Mouse (Mus musculus) macrophage (primary cell): Measurements from ENCODE around the gene Dnajc7. TPM values are rescaled to one million over a fixed set of nuclear protein-coding genes. Genes with fewer than 3 reads are reported as not detected.

Experiments
- H3K27ac ChIP-seq: fragments of 350-480 bp; formaldehyde crosslinking; 2 replicates; pipeline ENCODE4 v1.9.0; 2021
- H3K36me3 ChIP-seq: fragments of 350-480 bp; formaldehyde crosslinking; 2 replicates; pipeline ENCODE4 v1.9.0; 2021; ENCODE audit errors: inconsistent target
- H3K4me3 ChIP-seq: fragments of 350-480 bp; formaldehyde crosslinking; 2 replicates; pipeline ENCODE4 v1.9.0; 2021; ENCODE audit errors: inconsistent target
- H3K79me2 ChIP-seq: fragments of 350-480 bp; formaldehyde crosslinking; 2 replicates; pipeline ENCODE4 v1.9.0; 2021; ENCODE audit errors: inconsistent target
- WGBS: methylation state at CpG from one replicate; pipeline ENCODE4 v1.1.7; 2026; ENCODE audit warnings: inconsistent platforms; ENCODE audit not compliant: missing documents; 5-methylcytosine and 5-hydroxymethylcytosine counted together
- polyA plus RNA-seq: library from polyadenylated mRNA; stranded (reverse); fragments of 250-400 nt; gene quantifications from 3 replicates; pipeline ENCODE4 v1.2.4, GENCODE M21; 2018; ENCODE audit warnings: inconsistent platforms

Dnajc7 gene
- polyA plus RNA-seq, 1 experiment from 2014 or later, result 172 TPM

GRCm38 (mm10) chr11:100580275-100580674, 39.7 kb downstream of the Dnajc7 start:
- H3K36me3 ChIP-seq, result peaks cover 47% of the 10 kb centered on the region
- H3K27ac ChIP-seq, result no peak overlapping the region
- 96% methylated on average over 12 of the region's 13 CpGs for WGBS
- peaks cover 50% of the 10 kb centered on the region; the same call in 1 of the 2 replicates for H3K79me2 ChIP-seq
- no peak overlapping the region for H3K4me3 ChIP-seq

- H3K36me3 ChIP-seq, result peaks cover 38% of the 10 kb centered on the region
- 92% methylated on average over 9 of the region's 9 CpGs for WGBS
Observed at GRCm38 (mm10) chr11:100579116-100579799, 40.7 kb downstream of the Dnajc7 start.

GRCm38 (mm10) chr11:100577852-100578599, 41.9 kb downstream of the Dnajc7 start:
- Histone ChIP-seq H3K27ac (no peak overlapping the region), H3K36me3 (peaks cover 28% of the 10 kb centered on the region)
- 79% methylated on average over 8 of the region's 8 CpGs for WGBS

More at GRCm38 (mm10) chr11:100579116-100579799, 40.7 kb downstream of the Dnajc7 start:
- no peak overlapping the region for H3K4me3 ChIP-seq
- no peak overlapping the region for H3K27ac ChIP-seq
- H3K79me2 ChIP-seq, result peaks cover 53% of the 10 kb centered on the region; the same call in 1 of the 2 replicates

GRCm38 (mm10) chr11:100576256-100576655, 43.7 kb downstream of the Dnajc7 start:
- Histone ChIP-seq H3K79me2 (peaks cover 47% of the 10 kb centered on the region; the same call in 1 of the 2 replicates), H3K4me3 (no peak overlapping the region), H3K36me3 (peaks cover 19% of the 10 kb centered on the region), H3K27ac (no peak overlapping the region)
- WGBS, result 91% methylated on average over 21 of the region's 21 CpGs

More at GRCm38 (mm10) chr11:100577852-100578599, 41.9 kb downstream of the Dnajc7 start:
- peaks cover 53% of the 10 kb centered on the region; the same call in 1 of the 2 replicates for H3K79me2 ChIP-seq
- H3K4me3 ChIP-seq, result no peak overlapping the region

GRCm38 (mm10) chr11:100575484-100575855, 44.5 kb downstream of the Dnajc7 start:
- Histone ChIP-seq H3K4me3 (peak overlapping the region; percentile 73), H3K36me3 (peaks cover 13% of the 10 kb centered on the region), H3K79me2 (peaks cover 42% of the 10 kb centered on the region; the same call in 1 of the 2 replicates), H3K27ac (peak overlapping the region; percentile 84)
- WGBS, result 63% methylated on average over 2 of the region's 2 CpGs

GRCm38 (mm10) chr11:100574708-100575483, 45.1 kb downstream of the Dnajc7 start, which contains the start of gene Cnp:
Gene Cnp (plus strand): TSS chr11:100574904.
- H3K36me3 ChIP-seq, result peaks cover 11% of the 10 kb centered on the region
- peak within 1 kb of the TSS; percentile 73 for H3K4me3 ChIP-seq
- H3K27ac ChIP-seq, result peak within 1 kb of the TSS; percentile 84
- WGBS, result under 1% methylated on average over 47 of the region's 47 CpGs
- peaks cover 42% of the 10 kb centered on the region; the same call in 1 of the 2 replicates for H3K79me2 ChIP-seq

GRCm38 (mm10) chr11:100574188-100574587, 45.8 kb downstream of the Dnajc7 start:
- peak overlapping the region; percentile 35 for H3K27ac ChIP-seq
- WGBS, result 54% methylated on average over 3 of the region's 3 CpGs

GRCm38 (mm10) chr11:100571202-100571567, 48.8 kb downstream of the Dnajc7 start:
- no peaks in the 10 kb centered on the region for H3K36me3 ChIP-seq
- H3K79me2 ChIP-seq, result peaks cover 12% of the 10 kb centered on the region; the same call in 1 of the 2 replicates
- H3K27ac ChIP-seq, result peak overlapping the region; percentile 70
- peak overlapping the region; percentile 21 for H3K4me3 ChIP-seq
- 7% methylated on average over 16 of the region's 16 CpGs for WGBS

More at GRCm38 (mm10) chr11:100574188-100574587, 45.8 kb downstream of the Dnajc7 start:
- Histone ChIP-seq H3K79me2 (peaks cover 41% of the 10 kb centered on the region; the same call in 1 of the 2 replicates), H3K4me3 (no peak overlapping the region; the same call in 1 of the 2 replicates), H3K36me3 (peaks cover 5% of the 10 kb centered on the region)

GRCm38 (mm10) chr11:100570430-100571201, 49.4 kb downstream of the Dnajc7 start:
- H3K27ac ChIP-seq, result peak overlapping the region; percentile 70
- H3K36me3 ChIP-seq, result no peaks in the 10 kb centered on the region
- peaks cover 6% of the 10 kb centered on the region; the same call in 1 of the 2 replicates for H3K79me2 ChIP-seq
- WGBS, result 8% methylated on average over 6 of the region's 8 CpGs
- H3K4me3 ChIP-seq, result peak overlapping the region; percentile 21; the same call in 1 of the 2 replicates

- Histone ChIP-seq H3K27ac (no peak overlapping the region), H3K36me3 (no peaks in the 10 kb centered on the region), H3K79me2 (no peaks in the 10 kb centered on the region), H3K4me3 (no peak overlapping the region)
- WGBS, result 65% methylated on average over 9 of the region's 9 CpGs
Observed at GRCm38 (mm10) chr11:100569789-100570188, 50.2 kb downstream of the Dnajc7 start.

GRCm38 (mm10) chr11:100568692-100569091, 51.3 kb downstream of the Dnajc7 start:
- Histone ChIP-seq H3K4me3 (no peak overlapping the region), H3K79me2 (no peaks in the 10 kb centered on the region), H3K27ac (no peak overlapping the region), H3K36me3 (no peaks in the 10 kb centered on the region)
- 94% methylated on average over 8 of the region's 8 CpGs for WGBS

- Histone ChIP-seq H3K36me3 (no peaks in the 10 kb centered on the region), H3K4me3 (no peak overlapping the region), H3K79me2 (no peaks in the 10 kb centered on the region), H3K27ac (no peak overlapping the region)
- 37% methylated on average over 9 of the region's 9 CpGs for WGBS
Observed at GRCm38 (mm10) chr11:100567815-100568245, 52.1 kb downstream of the Dnajc7 start.

GRCm38 (mm10) chr11:100567229-100567628, 52.7 kb downstream of the Dnajc7 start:
- WGBS, result 19% methylated on average over 5 of the region's 5 CpGs
- H3K79me2 ChIP-seq, result no peaks in the 10 kb centered on the region
- no peak overlapping the region for H3K4me3 ChIP-seq
- H3K27ac ChIP-seq, result no peak overlapping the region
- H3K36me3 ChIP-seq, result no peaks in the 10 kb centered on the region
